Mouse (Mus musculus): ENCODE results near the gene Snrpb2.

DNA sequence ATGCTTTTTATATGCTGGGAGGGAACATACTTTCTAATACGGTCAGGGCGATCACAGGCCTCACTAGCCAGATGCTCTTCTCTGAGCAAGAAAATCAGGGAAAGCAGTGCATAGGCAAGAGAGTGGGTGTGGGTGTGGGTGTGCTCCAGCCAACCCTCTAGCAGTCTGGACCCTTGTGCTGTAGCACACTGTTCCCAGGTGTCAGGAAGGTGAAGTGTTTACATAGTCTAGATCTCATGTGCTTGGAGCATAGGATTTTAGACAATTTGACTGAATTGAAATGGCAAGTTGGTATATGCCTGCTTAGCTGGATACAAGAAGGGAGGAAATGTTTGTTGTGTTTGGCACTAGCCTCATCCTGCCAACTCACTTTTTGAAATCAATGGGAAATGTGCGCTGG lies 3.1 kb downstream of the Snrpb2 start:
- TF ChIP-seq CTCF (IDR thresholded peaks at IDR 0.05; ENCODE audit: low read depth) (no peak), EP300 (optimal IDR thresholded peaks at IDR 0.05) (no peak)

Data from stomach, postnatal 0 days (tissue).